Mouse (Mus musculus) heart, embryonic 16.5 days (tissue): Measurements from ENCODE around the gene Gm10490. TPM values are rescaled to one million over a fixed set of nuclear protein-coding genes. Genes with fewer than 3 reads are reported as not detected.

ENCODE experiments used
- ATAC-seq: fragments of 200-750 bp; cut with Nextera tagmentation; replicated peaks from 2 replicates; pipeline ENCODE4 v1.8.0; 2017; ENCODE audit warnings: moderate number of reproducible peaks; ENCODE audit not compliant: insufficient read depth, low FRiP score; ENCODE audit errors: extremely low read depth
- H3K27ac ChIP-seq: fragments of 300-500 bp; sonication (generic); 2 replicates; pipeline ENCODE4 v1.5.1; 2014; ENCODE audit warnings: mild to moderate bottlenecking, low read length, control low read depth, moderate library complexity
- H3K27me3 ChIP-seq: fragments of 300-500 bp; sonication (generic); 2 replicates; pipeline ENCODE4 v1.6.1; 2014; ENCODE audit warnings: low read length, mixed read lengths; ENCODE audit not compliant: control insufficient read depth, insufficient read depth
- H3K36me3 ChIP-seq: fragments of 300-500 bp; sonication (generic); 2 replicates; pipeline ENCODE4 v1.6.1; 2014; ENCODE audit not compliant: control insufficient read depth, insufficient read depth
- H3K4me1 ChIP-seq: fragments of 300-500 bp; sonication (generic); 2 replicates; pipeline ENCODE4 v1.6.1; 2014; ENCODE audit warnings: low read length, mixed read lengths; ENCODE audit not compliant: control insufficient read depth, insufficient read depth
- H3K4me2 ChIP-seq: fragments of 300-500 bp; sonication (generic); 2 replicates; pipeline ENCODE4 v1.6.1; 2014; ENCODE audit warnings: low read depth, mild to moderate bottlenecking, control low read depth, low read length
- H3K4me3 ChIP-seq: fragments of 300-500 bp; sonication (generic); 2 replicates; pipeline ENCODE4 v1.5.1; 2014; ENCODE audit warnings: mild to moderate bottlenecking, control low read depth, low read length
- H3K9ac ChIP-seq: fragments of 300-500 bp; sonication (generic); 2 replicates; pipeline ENCODE4 v1.6.1; 2014; ENCODE audit warnings: low read length, control low read depth
- H3K9me3 ChIP-seq: fragments of 300-500 bp; sonication (generic); replicated peaks from 2 replicates; pipeline ENCODE4 v1.6.1; 2016; ENCODE audit warnings: low read length; ENCODE audit not compliant: control insufficient read depth
- WGBS: fragments of 180-500 bp; shearing (Covaris S2); extraction: QIAGEN DNeasy Blood & Tissue Kit; methylation state at CpG from one replicate; pipeline ENCODE4 v1.1.7; 2014; 5-methylcytosine and 5-hydroxymethylcytosine counted together
- polyA plus RNA-seq: library from polyadenylated mRNA; unstranded; fragments of >200 nt; fragmentation: Nextera tagmentation; extraction: Ambion mirVana; gene quantifications from 2 replicates; pipeline ENCODE4 v1.2.1, GENCODE M21; 2015

Gm10490 gene
- polyA plus RNA-seq, 1 experiment from 2014 or later: not detected

DNA sequence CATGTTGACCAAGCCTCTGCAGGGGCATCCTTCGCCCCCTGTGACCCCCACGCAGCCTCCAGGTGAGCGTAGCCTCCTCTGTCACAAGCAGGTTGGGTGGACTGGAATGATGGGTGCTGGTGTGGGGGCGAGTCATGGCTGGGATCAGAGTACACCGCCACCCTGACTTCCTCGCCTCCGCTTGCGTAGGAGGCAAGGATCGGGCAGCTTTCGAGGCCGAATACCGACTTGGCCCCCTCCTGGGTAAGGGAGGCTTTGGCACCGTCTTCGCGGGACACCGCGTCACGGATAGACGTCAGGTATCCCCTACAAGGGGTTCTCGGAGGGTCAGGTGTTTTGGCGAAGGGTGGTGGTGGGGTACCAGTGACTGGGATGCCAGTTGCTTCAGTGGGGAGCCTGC is 30.8 kb upstream of the Gm10490 start:
- Histone ChIP-seq H3K4me3 (peak overlapping the region; percentile 57), H3K4me2 (peak overlapping the region; percentile 78), H3K27me3 (no peaks in the 10 kb centered on the region), H3K27ac (no peak overlapping the region), H3K9ac (peak overlapping the region; percentile 68), H3K9me3 (no peaks in the 10 kb centered on the region), H3K36me3 (peaks cover 3% of the 10 kb centered on the region; the same call in 1 of the 2 replicates), H3K4me1 (peaks cover 8% of the 10 kb centered on the region)
- peak; percentile 29; the same call in 1 of the 2 replicates for ATAC-seq
- WGBS: 11% methylated on average over 21 of the region's 21 CpGs

- Histone ChIP-seq H3K4me3 (no peak overlapping the region; the same call in 1 of the 2 replicates), H3K9ac (no peak overlapping the region), H3K4me2 (peak overlapping the region; percentile 51), H3K27ac (no peak overlapping the region), H3K9me3 (no peaks in the 10 kb centered on the region), H3K4me1 (peaks cover 10% of the 10 kb centered on the region), H3K36me3 (no peaks in the 10 kb centered on the region), H3K27me3 (no peaks in the 10 kb centered on the region)
- 10% methylated on average over 11 of the region's 11 CpGs for WGBS
- no peak for ATAC-seq
These were observed 29.5 kb upstream of the Gm10490 start for GRCm38 (mm10) chrX:7879819-7880218.

DNA sequence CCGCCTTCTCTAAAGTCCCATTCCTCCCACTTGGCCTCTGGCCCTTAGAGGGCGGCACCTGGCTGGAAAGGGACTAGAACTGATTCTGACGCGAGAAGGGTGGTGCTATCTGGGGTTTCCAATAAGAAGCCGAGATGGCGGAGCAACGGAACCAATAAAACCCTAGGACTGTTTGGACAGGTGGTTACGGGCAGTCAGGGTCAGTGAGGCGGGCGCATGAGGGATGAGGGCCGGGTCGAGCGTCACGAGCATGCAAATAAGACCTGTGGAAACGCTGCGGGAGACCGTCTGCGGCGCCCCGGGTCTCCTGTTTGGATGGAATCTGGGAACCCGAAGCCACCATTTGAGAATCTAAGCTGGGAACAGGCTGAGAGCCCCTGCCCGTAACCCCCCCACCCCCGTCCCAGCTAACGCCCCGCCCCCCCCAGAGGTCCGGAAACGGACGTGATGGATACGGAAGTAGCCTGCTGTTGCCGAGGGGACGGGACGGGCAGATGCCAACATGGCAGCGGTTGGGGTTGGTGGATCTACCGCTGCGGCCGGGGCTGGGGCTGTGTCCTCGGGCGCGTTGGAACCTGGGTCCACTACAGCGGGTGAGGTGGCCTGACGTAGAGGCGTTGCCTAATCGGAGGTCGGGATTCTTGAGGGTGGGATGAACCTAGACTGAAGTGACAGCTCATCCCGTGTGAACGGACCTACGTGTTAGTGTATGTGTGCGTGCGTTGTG is 25.3 kb upstream of the Gm10490 start, which contains the start of gene Slc35a2:
TSS of gene Slc35a2 (plus strand) at position 188 of the 727 bp plus-strand sequence.
- ATAC-seq: peak; percentile 95
- Histone ChIP-seq H3K4me1 (peaks cover 6% of the 10 kb centered on the region), H3K27me3 (no peaks in the 10 kb centered on the region), H3K9me3 (no peaks in the 10 kb centered on the region), H3K4me2 (peak within 1 kb of the TSS; percentile 70), H3K4me3 (peak within 1 kb of the TSS; percentile 72), H3K27ac (peak within 1 kb of the TSS; percentile 89), H3K9ac (peak within 1 kb of the TSS; percentile 58), H3K36me3 (no peaks in the 10 kb centered on the region)
- WGBS: 11% methylated on average over 49 of the region's 49 CpGs

DNA sequence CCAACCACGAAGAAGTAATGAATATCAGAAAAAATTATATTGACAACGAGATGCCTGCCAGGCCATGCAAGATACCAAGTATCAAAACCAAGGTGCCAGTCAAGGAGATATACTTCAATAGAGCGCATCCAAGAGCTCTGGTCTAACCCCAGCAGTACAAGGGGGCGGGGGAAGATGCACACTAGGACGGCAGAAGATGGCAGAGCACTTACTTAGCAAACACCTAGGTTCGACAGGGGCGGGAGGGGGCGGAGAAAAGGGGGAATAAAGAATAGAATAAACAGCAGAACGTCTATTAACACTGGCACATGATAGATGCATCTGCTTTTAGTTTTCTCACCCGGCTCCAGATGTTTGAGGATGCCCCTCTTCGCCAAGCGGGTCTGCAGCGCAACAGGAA is 11.1 kb upstream of the Gm10490 start:
- Histone ChIP-seq H3K4me3 (peak overlapping the region; percentile 70), H3K27ac (no peak overlapping the region; the same call in 1 of the 2 replicates), H3K27me3 (no peaks in the 10 kb centered on the region), H3K4me2 (peak overlapping the region; percentile 67), H3K36me3 (peaks cover 5% of the 10 kb centered on the region; the same call in 1 of the 2 replicates), H3K9me3 (no peaks in the 10 kb centered on the region), H3K9ac (peak overlapping the region; percentile 65), H3K4me1 (peaks cover 2% of the 10 kb centered on the region; the same call in 1 of the 2 replicates)
- no peak for ATAC-seq
- 24% methylated on average over 12 of the region's 13 CpGs for WGBS

DNA sequence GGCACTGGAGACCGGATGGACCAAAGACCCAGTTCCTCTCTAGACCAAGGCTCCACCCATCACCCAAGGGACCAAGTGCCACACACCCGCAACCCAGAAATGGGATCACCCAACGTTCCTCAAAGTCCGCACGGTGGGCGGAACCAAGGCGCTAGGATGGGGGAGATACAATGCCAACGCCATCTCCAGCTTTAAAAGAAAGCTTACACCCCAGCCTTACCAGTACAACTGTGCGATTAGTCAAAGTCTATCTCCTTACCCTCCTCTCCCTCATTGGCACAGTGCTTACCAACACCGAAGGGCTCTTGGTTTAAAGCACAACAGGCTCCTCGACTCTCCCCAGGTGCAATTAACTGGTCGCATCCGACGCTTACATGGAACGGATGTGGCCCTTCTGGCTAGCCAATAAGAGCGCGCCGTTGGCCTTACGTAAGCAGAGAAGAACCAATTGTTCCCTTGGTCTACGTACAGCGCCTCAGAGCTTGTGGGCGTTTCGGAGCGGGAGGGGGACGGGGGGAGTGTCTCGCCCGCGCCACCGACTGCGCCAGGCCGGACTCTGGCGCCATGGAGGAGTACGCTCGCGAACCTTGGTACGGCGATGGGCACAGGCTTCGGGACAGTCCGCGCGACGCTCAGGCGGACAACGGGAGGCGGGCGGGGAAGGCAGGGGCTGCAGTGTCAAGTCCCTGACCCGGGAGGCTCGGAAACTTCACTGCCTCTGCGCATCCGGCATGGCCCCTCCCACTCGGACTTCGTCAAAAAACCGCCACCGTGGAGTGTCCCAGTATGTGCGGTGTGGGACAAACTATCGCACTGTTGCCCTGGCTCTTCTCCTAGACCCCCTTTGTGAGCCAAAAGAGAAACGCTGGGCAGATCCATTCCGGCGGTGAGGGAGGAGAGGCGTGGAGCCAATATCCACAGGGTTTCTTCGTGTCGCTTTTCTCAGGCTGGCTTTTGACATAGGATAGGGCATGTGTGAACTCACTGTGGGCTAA is 10.2 kb upstream of the Gm10490 start, which contains the start of the genes Pqbp1 and Timm17b:
TSS of gene Pqbp1 (minus strand) at position 390 of the 995 bp plus-strand sequence.
TSS of gene Timm17b (plus strand) at position 478 of the 995 bp plus-strand sequence.
- Histone ChIP-seq H3K4me1 (peaks cover 2% of the 10 kb centered on the region; the same call in 1 of the 2 replicates), H3K9ac (peak within 1 kb of the TSS; percentile 77), H3K4me3 (peak within 1 kb of the TSS; percentile 70), H3K27me3 (no peaks in the 10 kb centered on the region), H3K27ac (peak within 1 kb of the TSS; percentile 89), H3K36me3 (peaks cover 2% of the 10 kb centered on the region; the same call in 1 of the 2 replicates), H3K9me3 (no peaks in the 10 kb centered on the region), H3K4me2 (peak within 1 kb of the TSS; percentile 67)
- ATAC-seq: peak; percentile 98
- 11% methylated on average over 62 of the region's 62 CpGs for whole genome bisulfite sequencing

DNA sequence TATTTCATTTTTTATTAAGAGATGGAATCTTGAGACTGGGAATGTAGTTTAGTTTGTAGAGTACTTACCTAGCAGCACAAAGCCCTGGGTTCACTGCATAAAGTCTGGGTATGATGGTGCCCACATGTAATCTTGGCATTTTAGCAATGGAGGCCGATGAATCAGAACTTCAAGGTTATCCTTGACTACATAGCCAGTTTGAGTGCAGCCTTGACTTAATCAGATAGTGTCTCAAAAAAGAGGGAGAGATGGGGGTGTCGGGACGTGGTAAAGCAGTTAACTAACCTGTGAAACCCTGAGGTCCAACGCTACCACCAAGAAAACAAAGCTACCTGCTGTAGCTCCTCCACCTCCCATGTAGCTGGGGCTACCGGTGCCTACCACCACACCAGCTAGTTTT is 4.9 kb upstream of the Gm10490 start:
- no peak overlapping the region for H3K9ac ChIP-seq
- H3K27me3 ChIP-seq: no peaks in the 10 kb centered on the region
- H3K4me1 ChIP-seq: no peaks in the 10 kb centered on the region
- 79% methylated on average over 5 of the region's 5 CpGs for WGBS
- H3K36me3 ChIP-seq: peaks cover 3% of the 10 kb centered on the region
- H3K27ac ChIP-seq: no peak overlapping the region
- H3K4me2 ChIP-seq: no peak overlapping the region
- no peak for ATAC-seq
- H3K4me3 ChIP-seq: no peak overlapping the region
- no peaks in the 10 kb centered on the region for H3K9me3 ChIP-seq

GRCm38 (mm10) chrX:7907735-7908134 is 1.6 kb upstream of the Gm10490 start, which contains the start of gene Gm10491:
Gm10491 (minus strand) TSS chrX:7907835.
- Histone ChIP-seq H3K9ac (no peak within 1 kb of the TSS), H3K9me3 (no peaks in the 10 kb centered on the region), H3K4me1 (no peaks in the 10 kb centered on the region), H3K4me3 (no peak within 1 kb of the TSS), H3K36me3 (peaks cover 3% of the 10 kb centered on the region), H3K4me2 (no peak within 1 kb of the TSS), H3K27me3 (no peaks in the 10 kb centered on the region), H3K27ac (no peak within 1 kb of the TSS)
- WGBS: 87% methylated on average over 5 of the region's 5 CpGs
- no peak for ATAC-seq

- Histone ChIP-seq H3K27me3 (no peaks in the 10 kb centered on the region), H3K27ac (no peak overlapping the region), H3K4me3 (no peak overlapping the region), H3K4me1 (no peaks in the 10 kb centered on the region), H3K36me3 (peaks cover 3% of the 10 kb centered on the region), H3K4me2 (no peak overlapping the region), H3K9ac (no peak overlapping the region), H3K9me3 (no peaks in the 10 kb centered on the region)
- WGBS: 53% methylated on average over 6 of the region's 6 CpGs
- ATAC-seq: no peak
These were observed 1.1 kb downstream of the Gm10490 start for GRCm38 (mm10) chrX:7910473-7910872.
